Mouse (Mus musculus) bone marrow macrophage, adult 2 months (primary cell): Measurements from ENCODE around the gene Coq6.
"Not testable (repeated sequence)": the region's sequence is repeated elsewhere in the genome, so short reads cannot be mapped to it uniquely, and the experiment has no call there.

Source experiments
- CTCF ChIP-seq: IDR thresholded peaks from 2 replicates; pipeline ENCODE4 v1.5.1; 2012; ENCODE audit warnings: low read depth, mild to moderate bottlenecking, low read length, moderate library complexity
- POLR2A ChIP-seq: IDR thresholded peaks from 2 replicates; pipeline ENCODE4 v1.6.1; 2012; ENCODE audit warnings: mild to moderate bottlenecking, low read depth, low read length, borderline replicate concordance

DNA sequence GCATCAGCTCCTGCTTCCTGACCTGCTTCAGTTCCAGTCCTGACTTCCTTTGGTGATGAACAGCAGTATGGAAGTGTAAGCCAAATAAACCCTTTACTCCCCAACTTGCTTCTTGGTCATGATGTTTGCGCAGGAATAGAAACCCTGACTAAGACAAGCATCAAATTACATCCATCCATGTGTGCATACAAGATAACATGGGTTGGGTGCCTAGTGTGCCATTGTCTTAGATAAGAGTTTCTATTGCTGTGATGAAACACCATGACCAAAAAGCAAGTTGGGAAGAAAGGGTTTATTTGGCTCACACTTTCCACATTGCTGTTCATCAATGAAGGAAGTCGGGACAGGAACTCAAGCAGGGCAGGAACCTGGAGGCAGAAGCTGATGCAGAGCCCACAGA is 2.8 kb upstream of the Coq6 start:
- not testable (repeated sequence) for TF ChIP-seq CTCF, POLR2A
